Mouse (Mus musculus) activated CD4-positive, CD25-positive, alpha-beta regulatory T cell (primary cell): Measurements from ENCODE around the gene Hacd4. TPM values are rescaled to one million over a fixed set of nuclear protein-coding genes. Genes with fewer than 3 reads are reported as not detected.

Experiments used
- polyA plus RNA-seq, 2 experiments: library from polyadenylated mRNA; unstranded; fragments of 100-300 nt; shearing (Covaris generic); gene quantifications; one replicate each; pipeline ENCODE4 v1.2.1; 2017

The Hacd4 gene
- under 1 TPM; 0.13 to 0.81 TPM for polyA plus RNA-seq

GRCm38 (mm10) chr4:88438326-88438989 lies at the start of gene Hacd4:
Gene Hacd4 (minus strand): TSS chr4:88438928.

Other genes starting within 250 kb of the Hacd4 start
- not detected for gene Ifnb1, start 83.8 kb upstream of the Hacd4 start, polyA plus RNA-seq
- gene Ifna15, start 119.3 kb upstream of the Hacd4 start, polyA plus RNA-seq: under 1 TPM in 1 of 2 experiments, not detected in 1; 0.60 TPM
- gene Ifna14, start 132.9 kb upstream of the Hacd4 start, polyA plus RNA-seq: not detected
- gene Ifna9, start 153.5 kb upstream of the Hacd4 start, polyA plus RNA-seq: not detected
- not detected for gene Ifna12, start 164.4 kb upstream of the Hacd4 start, polyA plus RNA-seq
- gene C87499, start 195.5 kb upstream of the Hacd4 start, polyA plus RNA-seq: not detected
- gene Ifna13, start 205.5 kb upstream of the Hacd4 start, polyA plus RNA-seq: not detected
- gene Ifna16, start 238.0 kb upstream of the Hacd4 start, polyA plus RNA-seq: not detected
- gene Ifna2, start 245.0 kb upstream of the Hacd4 start, polyA plus RNA-seq: not detected